In genomic region chr3:105538819-105539607, GRCm38 (mm10) we compare ENCODE assay signal across 7 mouse cellular contexts.
DNase-seq lines count a peak whose midpoint lies in the region; ATAC-seq lines count a peak whose summit lies in the region.

No protein-coding gene starts in this region.

- intact Hi-C loops in heart, postnatal 25 days (cut with DNase I), result loop anchor here (5.0 kb wide), 1 partner anchor 88 kb away; no protein-coding TSS in a partner anchor

- ATAC-seq in liver, embryonic 12.5 days, result no peak
- peak; percentile 78 for ATAC-seq in forebrain, embryonic 15.5 days (replicated peaks)
- peak; percentile 91 for ATAC-seq in neural tube, embryonic 14.5 days (ENCODE audit: low read depth)

- H3K27me3 ChIP-seq in liver, embryonic 12.5 days (replicated peaks), result no peaks in the 10 kb centered on the region
- H3K27me3 ChIP-seq in forebrain, embryonic 15.5 days, result no peaks in the 10 kb centered on the region
- no peaks in the 10 kb centered on the region for H3K27me3 ChIP-seq in neural tube, embryonic 14.5 days (ENCODE audit: control insufficient read depth, insufficient read depth, low read length)

- no peak for DNase-seq in liver
- peak; percentile 27 for DNase-seq in heart, postnatal 25 days (ENCODE audit: low spot score)
- no peak for DNase-seq in layer of hippocampus, adult 18-20 months (ENCODE audit: low spot score in 2 of 2)
- no peak for DNase-seq in kidney, adult 8-10 months

- H3K9me3 ChIP-seq in liver, embryonic 12.5 days (replicated peaks), result no peaks in the 10 kb centered on the region
- H3K9me3 ChIP-seq in forebrain, embryonic 15.5 days, result no peaks in the 10 kb centered on the region
- no peaks in the 10 kb centered on the region for H3K9me3 ChIP-seq in neural tube, embryonic 14.5 days (ENCODE audit: control insufficient read depth, low read length)

- H3K4me3 ChIP-seq in liver, embryonic 12.5 days, result no peak overlapping the region
- H3K4me3 ChIP-seq in forebrain, embryonic 15.5 days, result no peak overlapping the region
- no peak overlapping the region for H3K4me3 ChIP-seq in neural tube, embryonic 14.5 days (ENCODE audit: low read depth, low read length)

- 11% methylated on average over 13 of the region's 13 CpGs for WGBS in liver, embryonic 12.5 days (ENCODE audit: insufficient replicate concordance)
- WGBS in forebrain, embryonic 15.5 days, result 23% methylated on average over 13 of the region's 13 CpGs
- 4% methylated on average over 13 of the region's 13 CpGs for WGBS in neural tube, embryonic 14.5 days

- H3K36me3 ChIP-seq in liver, embryonic 12.5 days, result no peaks in the 10 kb centered on the region
- H3K36me3 ChIP-seq in forebrain, embryonic 15.5 days, result no peaks in the 10 kb centered on the region
- H3K36me3 ChIP-seq in neural tube, embryonic 14.5 days (ENCODE audit: control insufficient read depth, insufficient read depth, low read length), result no peaks in the 10 kb centered on the region

- H3K4me2 ChIP-seq in liver, embryonic 12.5 days, result 0 out of 2 replicates have a peak overlapping the region, but pooled peaks have one; percentile 5
- H3K4me2 ChIP-seq in forebrain, embryonic 15.5 days (replicated peaks), result no peak overlapping the region
- peak overlapping the region; percentile 3; the same call in 1 of the 2 replicates for H3K4me2 ChIP-seq in neural tube, embryonic 14.5 days (ENCODE audit: low read depth, low read length)

- no peak overlapping the region for H3K27ac ChIP-seq in liver, embryonic 12.5 days
- peak overlapping the region; percentile 52 for H3K27ac ChIP-seq in forebrain, embryonic 15.5 days (replicated peaks)
- H3K27ac ChIP-seq in neural tube, embryonic 14.5 days (ENCODE audit: low read depth, low read length), result no peak overlapping the region

- H3K9ac ChIP-seq in liver, embryonic 12.5 days, result no peak overlapping the region
- no peak overlapping the region for H3K9ac ChIP-seq in forebrain, embryonic 15.5 days (replicated peaks)
- no peak overlapping the region for H3K9ac ChIP-seq in neural tube, embryonic 14.5 days (replicated peaks; ENCODE audit: low read depth, low read length)

- no peaks in the 10 kb centered on the region for H3K4me1 ChIP-seq in liver, embryonic 12.5 days
- H3K4me1 ChIP-seq in forebrain, embryonic 15.5 days, result peaks cover 23% of the 10 kb centered on the region
- peaks cover 9% of the 10 kb centered on the region for H3K4me1 ChIP-seq in neural tube, embryonic 14.5 days (ENCODE audit: control insufficient read depth, insufficient read depth, low read length)
